Mouse (Mus musculus): ENCODE data around the gene Ankrd65. TPM values are rescaled to one million over a fixed set of nuclear protein-coding genes. Genes with fewer than 3 reads are reported as not detected.
"Not testable (repeated sequence)": the region's sequence is repeated elsewhere in the genome, so short reads cannot be mapped to it uniquely, and the experiment has no call there.

Ankrd65 gene
- polyA plus RNA-seq (2016; fragmentation: Nextera tagmentation; extraction: Ambion mirVana) = 0.18 TPM in 1 of 2 replicates, not detected in the other

DNA sequence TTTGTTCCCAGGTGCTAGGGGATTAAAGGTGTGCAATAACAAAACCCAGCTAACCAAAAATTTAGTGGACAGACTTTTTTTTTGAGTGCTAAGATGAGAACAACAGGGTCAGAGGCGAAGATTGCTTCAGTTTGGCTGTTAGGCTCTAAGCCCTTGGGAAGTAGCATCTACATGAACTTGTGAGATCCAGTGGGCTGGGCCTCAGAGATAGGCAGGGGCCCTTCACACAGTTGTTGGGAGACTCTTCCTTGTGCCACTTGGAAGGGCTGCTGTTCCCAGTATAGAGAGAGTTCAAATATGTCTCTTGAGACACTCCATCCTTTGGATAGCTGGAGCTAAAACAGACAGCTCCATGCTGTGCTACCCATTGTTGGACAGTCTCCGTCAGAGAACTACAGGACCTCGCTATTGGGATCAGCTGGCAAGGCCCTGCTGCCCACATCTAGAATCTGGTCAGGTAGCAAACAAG is at the start of gene Ankrd65:
Ankrd65 (plus strand) TSS at position 419 of the 469 bp plus-strand sequence.
- H3K9me3 ChIP-seq = no peaks in the 10 kb centered on the region
- H3K4me2 ChIP-seq = no peak within 1 kb of the TSS
- no peak within 1 kb of the TSS for H3K4me3 ChIP-seq (replicated peaks)
- H3K36me3 ChIP-seq = no peaks in the 10 kb centered on the region
- 83% methylated on average over 3 of the region's 3 CpGs for WGBS
- no peaks in the 10 kb centered on the region for H3K4me1 ChIP-seq (replicated peaks)
- H3K9ac ChIP-seq (replicated peaks) = no peak within 1 kb of the TSS; the same call in 1 of the 2 replicates
- H3K27me3 ChIP-seq = peaks cover 18% of the 10 kb centered on the region
- ATAC-seq (ENCODE audit: insufficient number of reproducible peaks, insufficient read depth, low FRiP score, low TSS enrichment, low read depth) = no peak
- H3K27ac ChIP-seq = no peak within 1 kb of the TSS

DNA sequence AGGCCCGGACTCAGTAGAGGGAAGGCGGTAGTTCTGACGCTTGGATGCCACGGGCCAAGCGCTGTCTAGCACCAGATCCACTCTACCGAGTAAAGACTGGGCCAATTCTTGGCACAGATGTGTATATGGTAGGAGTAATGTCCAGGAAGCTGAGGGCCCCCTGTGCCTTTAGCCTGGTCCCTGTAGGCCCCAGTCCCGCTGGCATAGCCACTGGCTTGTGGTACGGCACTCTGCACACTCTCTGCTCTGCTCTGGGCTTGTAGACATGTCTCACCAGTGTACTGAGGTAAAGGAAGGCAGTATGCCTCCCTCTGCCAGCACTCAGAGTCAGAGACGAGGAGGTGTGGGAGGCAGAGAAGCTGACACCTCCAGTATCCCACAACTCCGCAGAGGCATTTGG is 49.6 kb upstream of the Ankrd65 start:
- H3K4me1 ChIP-seq (replicated peaks) = not testable (repeated sequence)
- H3K36me3 ChIP-seq = peaks cover 91% of the 10 kb centered on the region

DNA sequence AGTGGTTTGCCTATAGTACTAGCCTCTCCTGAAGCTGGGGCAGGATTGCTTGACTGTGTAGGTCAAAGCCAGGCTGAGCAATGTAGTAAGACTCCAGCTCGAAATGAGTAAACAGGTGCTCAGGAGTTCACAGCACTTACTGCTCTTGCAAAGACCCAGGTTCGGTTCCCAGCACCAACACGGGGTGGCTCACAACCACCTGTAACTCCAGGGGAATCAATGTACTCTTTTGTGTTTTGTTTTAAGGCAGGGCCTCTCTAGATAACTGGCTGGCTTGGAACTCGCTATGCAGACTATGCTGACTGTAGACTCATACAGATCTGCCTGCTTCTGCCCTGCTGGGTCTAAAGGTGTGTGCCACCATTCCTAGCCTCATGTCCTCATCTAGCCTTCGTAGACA is 47.6 kb upstream of the Ankrd65 start:
- Histone ChIP-seq H3K4me1 (replicated peaks) (no peaks in the 10 kb centered on the region), H3K4me2 (no peak overlapping the region), H3K27ac (no peak overlapping the region), H3K36me3 (peaks cover 97% of the 10 kb centered on the region), H3K9ac (replicated peaks) (no peak overlapping the region), H3K4me3 (replicated peaks) (no peak overlapping the region), H3K27me3 (no peaks in the 10 kb centered on the region), H3K9me3 (no peaks in the 10 kb centered on the region)
- no peak for ATAC-seq (ENCODE audit: insufficient number of reproducible peaks, insufficient read depth, low FRiP score, low TSS enrichment, low read depth)
- WGBS = 95% methylated on average over 5 of the region's 5 CpGs

More for the DNA sequence above, 49.6 kb upstream of the Ankrd65 start:
- not testable (repeated sequence) for H3K27ac ChIP-seq; H3K9ac ChIP-seq (replicated peaks); H3K9me3 ChIP-seq; H3K4me2 ChIP-seq; H3K4me3 ChIP-seq (replicated peaks); ATAC-seq (ENCODE audit: insufficient number of reproducible peaks, insufficient read depth, low FRiP score, low TSS enrichment, low read depth); H3K27me3 ChIP-seq
- WGBS = 90% methylated on average over 10 of the region's 10 CpGs

DNA sequence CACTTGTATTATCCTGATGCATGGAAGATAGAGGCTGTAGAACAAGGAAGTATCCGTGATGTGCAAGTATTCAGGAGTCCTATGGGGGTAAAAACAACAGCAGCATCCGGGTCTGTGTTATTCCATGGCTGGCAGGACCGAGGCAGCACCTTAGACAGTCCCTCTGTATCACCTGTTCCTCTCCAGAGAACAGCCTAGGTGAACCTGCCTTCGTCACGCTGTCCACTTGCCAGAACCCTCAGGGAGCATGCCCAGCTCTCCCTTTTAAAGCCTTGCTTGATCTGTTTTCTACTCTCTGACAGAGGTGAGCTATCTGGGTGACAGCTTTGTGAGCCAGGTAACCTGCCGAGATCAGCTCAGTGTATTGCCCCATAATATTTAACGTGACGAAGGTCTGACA is 45.8 kb upstream of the Ankrd65 start:
- H3K27me3 ChIP-seq = no peaks in the 10 kb centered on the region
- 91% methylated on average over 8 of the region's 8 CpGs for WGBS

DNA sequence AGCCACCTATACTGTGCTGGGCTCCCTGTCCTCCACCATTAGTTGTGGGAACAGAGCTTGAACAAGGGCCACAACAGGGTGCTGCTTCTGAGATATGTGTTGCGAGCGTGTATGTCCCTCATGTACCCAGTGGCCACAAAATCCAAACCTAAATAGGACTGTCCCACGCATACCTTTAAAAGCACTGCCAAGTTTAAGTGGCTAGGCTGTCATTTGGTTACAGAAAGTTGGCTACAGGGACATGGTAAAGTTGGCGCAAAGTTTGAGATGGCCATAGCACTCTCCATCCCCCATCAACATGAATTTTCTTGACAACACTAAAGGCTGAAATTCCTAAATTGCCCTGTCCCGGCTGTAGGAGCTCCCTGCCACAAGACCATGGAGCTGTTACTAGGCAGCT is 45.1 kb upstream of the Ankrd65 start:
- Histone ChIP-seq H3K9ac (replicated peaks) (0 out of 2 replicates have a peak overlapping the region, but pooled peaks have one; percentile 12), H3K9me3 (no peaks in the 10 kb centered on the region), H3K4me2 (no peak overlapping the region), H3K27ac (no peak overlapping the region), H3K27me3 (no peaks in the 10 kb centered on the region), H3K4me3 (replicated peaks) (no peak overlapping the region), H3K4me1 (replicated peaks) (no peaks in the 10 kb centered on the region), H3K36me3 (peaks cover 99% of the 10 kb centered on the region)
- WGBS = 89% methylated on average over 5 of the region's 5 CpGs
- no peak for ATAC-seq (ENCODE audit: insufficient number of reproducible peaks, insufficient read depth, low FRiP score, low TSS enrichment, low read depth)

More for the DNA sequence above, 45.8 kb upstream of the Ankrd65 start:
- H3K4me1 ChIP-seq (replicated peaks) = no peaks in the 10 kb centered on the region
- no peak for ATAC-seq (ENCODE audit: insufficient number of reproducible peaks, insufficient read depth, low FRiP score, low TSS enrichment, low read depth)
- H3K36me3 ChIP-seq = peaks cover 99% of the 10 kb centered on the region
- H3K9ac ChIP-seq (replicated peaks) = no peak overlapping the region
- H3K4me2 ChIP-seq = no peak overlapping the region
- no peaks in the 10 kb centered on the region for H3K9me3 ChIP-seq
- H3K27ac ChIP-seq = no peak overlapping the region
- H3K4me3 ChIP-seq (replicated peaks) = no peak overlapping the region

DNA sequence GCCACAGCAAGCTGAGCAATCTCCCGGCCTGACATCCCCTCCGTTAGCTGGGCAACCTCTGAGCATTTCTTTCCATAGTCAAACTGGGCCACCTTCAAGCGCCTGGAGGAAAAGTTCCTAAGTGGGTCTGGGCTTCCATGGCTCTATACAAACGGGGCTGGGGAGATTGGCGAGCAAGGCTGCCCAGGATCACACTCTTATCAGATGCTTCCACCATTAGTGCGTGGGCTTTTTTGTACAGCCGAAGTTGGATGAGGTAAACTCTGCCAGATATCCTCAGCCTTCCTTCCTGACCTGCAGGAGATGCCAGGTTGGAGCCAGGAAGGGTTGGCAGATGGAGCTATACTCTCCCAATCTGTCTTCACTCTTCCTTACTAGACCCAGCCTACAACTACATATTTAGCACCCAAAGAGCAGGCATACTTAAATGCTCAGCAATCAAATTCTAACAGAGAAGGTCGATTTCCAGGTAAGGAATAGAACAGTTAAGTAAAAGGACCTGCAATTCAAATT is 44.1 kb upstream of the Ankrd65 start:
- peaks cover 99% of the 10 kb centered on the region for H3K36me3 ChIP-seq
- WGBS = 89% methylated on average over 8 of the region's 8 CpGs
- H3K27ac ChIP-seq = no peak overlapping the region
- ATAC-seq (ENCODE audit: insufficient number of reproducible peaks, insufficient read depth, low FRiP score, low TSS enrichment, low read depth) = no peak
- H3K27me3 ChIP-seq = no peaks in the 10 kb centered on the region
- H3K4me2 ChIP-seq = no peak overlapping the region
- no peak overlapping the region for H3K4me3 ChIP-seq (replicated peaks)
- H3K4me1 ChIP-seq (replicated peaks) = no peaks in the 10 kb centered on the region
- no peaks in the 10 kb centered on the region for H3K9me3 ChIP-seq
- no peak overlapping the region for H3K9ac ChIP-seq (replicated peaks)

DNA sequence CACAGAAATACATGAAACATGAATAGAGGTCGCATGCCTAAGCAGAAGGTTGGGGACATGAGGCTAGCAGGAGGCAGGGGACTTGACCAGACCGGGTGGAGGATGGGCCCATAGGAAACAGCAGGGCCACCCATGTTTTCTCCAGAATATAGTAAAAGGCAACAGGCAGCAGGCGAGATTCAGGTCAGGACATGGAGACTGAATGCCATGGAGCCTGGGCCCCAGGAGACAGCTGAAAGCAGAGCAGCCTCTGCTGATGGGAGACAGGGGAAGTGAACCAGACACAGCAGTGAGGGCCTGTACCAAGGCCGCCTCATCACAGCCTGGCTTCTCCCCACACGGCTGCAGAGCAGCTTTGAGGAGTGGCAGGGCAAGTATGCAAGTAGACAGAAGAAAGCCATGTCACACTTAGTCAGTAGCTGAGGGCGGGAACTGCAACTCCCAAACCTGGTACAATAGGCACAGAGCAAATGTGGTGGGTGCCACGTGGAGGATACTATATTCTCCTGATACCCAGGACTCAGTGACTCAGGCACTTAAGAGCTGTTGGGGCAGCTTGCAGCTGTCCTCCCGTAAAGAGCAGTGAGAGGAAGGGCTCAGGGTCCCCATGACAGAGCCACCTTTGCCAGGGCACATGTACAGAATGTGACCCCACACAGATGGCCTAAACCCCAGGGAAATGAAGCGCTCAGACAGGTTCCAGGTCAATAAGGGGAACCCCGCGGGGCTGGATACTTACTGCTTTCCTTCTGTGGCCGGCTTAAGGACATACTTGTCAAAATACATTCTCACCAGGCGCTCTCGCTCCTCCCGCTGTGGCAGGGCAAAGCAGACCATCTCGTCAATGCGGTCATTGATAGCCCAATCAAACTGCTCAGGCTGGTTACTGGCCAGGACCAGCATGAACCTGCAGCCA is 43.4 kb upstream of the Ankrd65 start:
- H3K9me3 ChIP-seq = no peaks in the 10 kb centered on the region
- no peak overlapping the region for H3K27ac ChIP-seq
- WGBS = 90% methylated on average over 17 of the region's 17 CpGs
- no peaks in the 10 kb centered on the region for H3K4me1 ChIP-seq (replicated peaks)
- peaks cover 99% of the 10 kb centered on the region for H3K36me3 ChIP-seq
- no peak overlapping the region for H3K4me2 ChIP-seq
- no peak overlapping the region for H3K4me3 ChIP-seq (replicated peaks)
- no peak for ATAC-seq (ENCODE audit: insufficient number of reproducible peaks, insufficient read depth, low FRiP score, low TSS enrichment, low read depth)
- H3K9ac ChIP-seq (replicated peaks) = no peak overlapping the region
- no peaks in the 10 kb centered on the region for H3K27me3 ChIP-seq

DNA sequence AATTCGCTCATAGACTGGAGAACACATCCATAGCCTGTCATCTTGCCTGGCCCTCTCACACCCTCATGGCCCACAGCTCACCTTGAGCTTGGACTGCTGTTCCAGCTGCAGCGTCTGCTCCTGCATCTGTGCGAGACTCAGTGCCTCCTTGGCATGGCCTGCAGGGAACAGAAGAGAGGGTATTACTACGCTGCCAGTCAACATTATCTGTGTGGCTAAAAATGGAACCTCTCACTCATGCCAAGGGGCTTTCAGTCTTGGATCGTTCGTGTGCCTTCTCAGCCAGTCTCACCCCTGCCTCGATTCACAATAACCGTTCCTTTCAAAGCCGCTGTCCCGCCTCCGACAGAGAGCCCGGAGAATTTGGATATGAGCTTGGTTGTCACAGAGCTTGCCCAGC is 33.2 kb upstream of the Ankrd65 start:
- no peak for ATAC-seq (ENCODE audit: insufficient number of reproducible peaks, insufficient read depth, low FRiP score, low TSS enrichment, low read depth)
- H3K4me1 ChIP-seq (replicated peaks) = peaks cover 26% of the 10 kb centered on the region
- H3K9me3 ChIP-seq = no peaks in the 10 kb centered on the region
- no peaks in the 10 kb centered on the region for H3K27me3 ChIP-seq
- H3K9ac ChIP-seq (replicated peaks) = no peak overlapping the region
- peaks cover 58% of the 10 kb centered on the region for H3K36me3 ChIP-seq
- H3K4me3 ChIP-seq (replicated peaks) = no peak overlapping the region
- H3K27ac ChIP-seq = no peak overlapping the region
- H3K4me2 ChIP-seq = no peak overlapping the region
- WGBS = 95% methylated on average over 12 of the region's 12 CpGs

DNA sequence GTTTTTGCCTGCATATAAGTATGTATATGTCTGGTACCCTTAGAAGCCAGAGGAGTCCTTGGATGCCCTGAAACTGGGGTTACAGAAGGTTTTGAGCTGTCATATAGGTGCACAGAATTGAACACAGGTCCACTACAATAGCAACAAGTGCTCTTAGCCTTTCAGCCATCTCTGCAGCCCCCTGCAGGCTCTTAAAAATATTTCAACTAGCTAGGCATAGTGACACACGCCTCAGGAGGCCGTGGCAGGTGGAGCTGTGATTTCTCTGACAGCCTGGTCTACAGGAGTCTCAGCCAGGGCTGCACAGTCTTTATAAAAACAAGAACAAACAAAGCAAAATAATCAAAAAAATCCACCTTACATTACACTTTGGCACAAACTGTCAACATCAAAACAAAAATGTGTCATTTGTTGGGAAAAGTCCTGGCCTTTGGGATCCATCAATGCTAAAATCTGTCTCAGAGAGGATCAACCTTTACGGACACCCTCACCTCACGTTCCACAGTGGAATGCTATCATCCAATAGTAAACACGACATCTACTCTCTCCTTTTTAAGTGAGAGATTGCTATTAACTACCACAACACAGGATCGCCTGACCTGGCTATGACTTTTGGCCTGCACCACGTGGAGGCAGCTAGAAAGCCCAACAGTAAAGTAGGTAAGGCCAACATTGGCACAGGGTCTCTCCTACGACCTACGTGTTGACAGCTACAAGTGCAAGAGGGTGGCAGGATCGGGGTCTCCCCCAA is 30.2 kb upstream of the Ankrd65 start:
- Histone ChIP-seq H3K4me2 (peak overlapping the region; percentile 97), H3K4me1 (replicated peaks) (peaks cover 27% of the 10 kb centered on the region), H3K36me3 (peaks cover 31% of the 10 kb centered on the region), H3K27me3 (no peaks in the 10 kb centered on the region), H3K9ac (replicated peaks) (peak overlapping the region; percentile 76), H3K9me3 (no peaks in the 10 kb centered on the region), H3K27ac (no peak overlapping the region), H3K4me3 (replicated peaks) (peak overlapping the region; percentile 89)
- ATAC-seq (ENCODE audit: insufficient number of reproducible peaks, insufficient read depth, low FRiP score, low TSS enrichment, low read depth) = no peak; the same call in 1 of the 2 replicates
- WGBS = 3% methylated on average over 10 of the region's 10 CpGs

DNA sequence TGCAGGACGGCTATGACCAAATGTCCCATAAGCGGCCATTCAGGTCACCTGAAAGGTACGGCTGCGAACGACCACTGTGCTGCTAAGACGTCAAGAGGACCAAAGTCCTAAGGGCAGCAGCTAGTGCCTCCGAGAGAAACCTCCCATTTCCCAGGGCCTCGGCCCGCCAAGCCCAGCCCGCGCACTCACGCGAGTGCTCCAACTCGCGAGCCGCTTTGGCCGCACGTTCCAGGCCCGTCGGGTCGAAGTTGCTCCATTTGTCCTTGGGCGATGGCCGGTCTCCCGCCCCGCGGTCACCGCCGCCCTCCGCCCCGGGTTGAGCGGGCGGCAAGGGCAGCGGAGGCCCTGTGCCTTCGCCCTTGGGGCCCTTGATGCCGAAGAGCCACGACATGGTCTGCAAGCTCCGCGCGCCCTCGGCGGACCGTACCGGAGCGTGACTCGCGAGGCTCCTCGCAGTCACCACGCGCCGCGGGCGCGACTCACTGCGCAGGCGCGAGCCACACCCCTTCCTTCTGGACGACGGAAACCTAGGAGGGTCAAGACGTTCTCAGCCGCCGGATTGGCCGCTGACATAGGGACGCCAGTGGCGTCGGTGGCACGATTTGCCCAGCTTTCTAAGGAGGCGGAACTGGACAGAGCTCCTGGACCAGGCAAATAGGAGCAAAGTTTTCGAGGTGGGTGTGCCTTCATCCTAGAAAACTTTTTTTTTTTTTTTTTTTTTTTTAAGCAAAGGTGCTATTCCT is 29.5 kb upstream of the Ankrd65 start, which contains the start of gene Atad3a:
Atad3a (minus strand) TSS at position 481 of the 743 bp plus-strand sequence.
- ATAC-seq (ENCODE audit: insufficient number of reproducible peaks, insufficient read depth, low FRiP score, low TSS enrichment, low read depth) = peak; percentile 93
- Histone ChIP-seq H3K9ac (replicated peaks) (peak within 1 kb of the TSS; percentile 82), H3K27ac (peak within 1 kb of the TSS; percentile 64), H3K4me1 (replicated peaks) (peaks cover 27% of the 10 kb centered on the region), H3K36me3 (peaks cover 23% of the 10 kb centered on the region), H3K9me3 (no peaks in the 10 kb centered on the region), H3K4me3 (replicated peaks) (peak within 1 kb of the TSS; percentile 89), H3K27me3 (no peaks in the 10 kb centered on the region), H3K4me2 (peak within 1 kb of the TSS; percentile 97)
- WGBS = under 1% methylated on average over 68 of the region's 68 CpGs

Data from limb, embryonic 12.5 days (tissue).